Mouse (Mus musculus) heart, embryonic 14.5 days (tissue): ENCODE measurements around the gene Dmap1. TPM values are rescaled to one million over a fixed set of nuclear protein-coding genes. Genes with fewer than 3 reads are reported as not detected.
A peak's percentile ranks its signal among the peaks of the same experiment; 100 is the strongest.

Experiments
- ATAC-seq: fragments of 200-750 bp; cut with Nextera tagmentation; 2 replicates; pipeline ENCODE4 v1.8.0; 2017; ENCODE audit warnings: low read depth, moderate TSS enrichment; ENCODE audit not compliant: insufficient number of reproducible peaks, insufficient read depth, low FRiP score
- H3K27ac ChIP-seq, 2 experiments: fragments of 200-500 bp in 1 of 2; fragments of 300-500 bp in 1 of 2; sonication (generic) in 1 of 2; replicated peaks in 1 of 2; 2 replicates each; pipeline ENCODE4 v1.5.1; 2012 to 2014; ENCODE audit warnings: low read depth in 2 of 2, low read length in 2 of 2, control low read depth in 1 of 2, mild to moderate bottlenecking in 1 of 2, mixed read lengths in 1 of 2; ENCODE audit not compliant: control insufficient read depth in 1 of 2, insufficient read depth in 1 of 2
- H3K27me3 ChIP-seq: fragments of 300-500 bp; sonication (generic); 2 replicates; pipeline ENCODE4 v1.6.1; 2014; ENCODE audit warnings: mild to moderate bottlenecking, low read length, control low read depth; ENCODE audit not compliant: control insufficient read depth, insufficient read depth
- H3K36me3 ChIP-seq: fragments of 300-500 bp; sonication (generic); 2 replicates; pipeline ENCODE4 v1.6.1; 2014; ENCODE audit warnings: mild to moderate bottlenecking, control low read depth, low read length, mixed read lengths; ENCODE audit not compliant: control insufficient read depth, insufficient read depth
- H3K4me1 ChIP-seq, 2 experiments: fragments of 200-500 bp in 1 of 2; fragments of 300-500 bp in 1 of 2; sonication (generic) in 1 of 2; 2 replicates each; pipeline ENCODE4 v1.6.1; 2012 to 2014; ENCODE audit warnings: low read length in 2 of 2, control low read depth in 1 of 2, mixed read lengths in 1 of 2; ENCODE audit not compliant: control insufficient read depth in 2 of 2, insufficient read depth in 2 of 2
- H3K4me2 ChIP-seq: fragments of 300-500 bp; sonication (generic); 2 replicates; pipeline ENCODE4 v1.6.1; 2014; ENCODE audit warnings: mild to moderate bottlenecking, low read length
- H3K4me3 ChIP-seq, 2 experiments: fragments of 200-500 bp in 1 of 2; fragments of 300-500 bp in 1 of 2; sonication (generic) in 1 of 2; 2 replicates each; pipeline ENCODE4 v1.5.1; 2012 to 2014; ENCODE audit warnings: low read length in 2 of 2, mild to moderate bottlenecking in 2 of 2, control low read depth in 1 of 2, low read depth in 1 of 2, moderate library complexity in 1 of 2; ENCODE audit not compliant: control insufficient read depth in 1 of 2, insufficient read depth in 1 of 2
- H3K9ac ChIP-seq: fragments of 300-500 bp; sonication (generic); 2 replicates; pipeline ENCODE4 v1.6.1; 2014; ENCODE audit warnings: mild to moderate bottlenecking, low read length
- H3K9me3 ChIP-seq: fragments of 300-500 bp; sonication (generic); 2 replicates; pipeline ENCODE4 v1.6.1; 2016; ENCODE audit warnings: low read length, control low read depth; ENCODE audit not compliant: control insufficient read depth
- WGBS: fragments of 180-500 bp; shearing (Covaris S2); extraction: QIAGEN DNeasy Blood & Tissue Kit; methylation state at CpG from one replicate; pipeline ENCODE4 v1.1.7; 2014; 5-methylcytosine and 5-hydroxymethylcytosine counted together
- polyA plus RNA-seq: library from polyadenylated mRNA; unstranded; fragments of >200 nt; fragmentation: Nextera tagmentation; extraction: Ambion mirVana; gene quantifications from 2 replicates; pipeline ENCODE4 v1.2.1, GENCODE M21; 2014

The Dmap1 gene
- polyA plus RNA-seq, 1 experiment from 2014 or later = 46.4 TPM

- ATAC-seq = no peak
- Histone ChIP-seq H3K4me2 (no peak overlapping the region), H3K36me3 (0 out of 2 replicates have a peak, but pooled peaks cover 14% of the 10 kb centered on the region), H3K27ac (no peak overlapping the region), H3K9ac (no peak overlapping the region), H3K9me3 (0 out of 2 replicates have a peak, but pooled peaks cover 2% of the 10 kb centered on the region), H3K4me1 (peaks cover 9 to 21% of the 10 kb centered on the region in 2 experiments), H3K27me3 (no peaks in the 10 kb centered on the region), H3K4me3 (no peak overlapping the region)
- 67% methylated on average over 5 of the region's 5 CpGs for WGBS
These were observed 48.5 kb downstream of the Dmap1 start for GRCm38 (mm10) chr4:117633527-117633926.

DNA sequence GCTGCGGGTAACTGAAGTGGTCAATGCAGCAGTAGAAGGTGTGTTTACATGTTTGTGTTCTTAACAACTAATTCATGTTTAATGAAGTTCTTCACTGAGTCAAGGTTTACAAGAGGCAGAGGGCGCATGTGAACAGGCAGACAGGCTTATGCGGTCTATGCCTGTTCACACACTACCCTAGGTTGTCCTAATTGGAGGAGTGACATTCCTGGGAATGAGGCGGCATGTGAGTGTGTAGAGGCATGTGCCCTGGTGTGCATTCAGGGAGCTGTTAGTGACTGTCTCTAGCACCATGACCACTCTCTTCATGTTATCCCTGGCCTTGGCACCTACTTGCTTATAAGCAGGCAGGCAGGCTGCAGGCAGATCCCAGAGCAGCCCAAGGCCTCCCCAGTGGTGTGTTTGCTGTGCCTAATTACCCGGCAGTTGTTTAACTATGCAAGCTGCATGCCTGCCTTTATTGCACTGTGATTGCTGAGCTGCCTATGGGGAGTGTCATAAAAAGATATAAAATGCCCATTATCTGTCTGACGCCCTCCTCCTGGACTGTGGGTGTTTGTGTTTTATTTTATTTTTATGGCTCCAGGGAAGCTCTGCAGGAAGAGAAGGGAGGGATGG, 51.9 kb downstream of the Dmap1 start:
- 66% methylated on average over 6 of the region's 6 CpGs for WGBS
- Histone ChIP-seq H3K27me3 (no peaks in the 10 kb centered on the region), H3K4me2 (no peak overlapping the region), H3K4me3 (no peak overlapping the region), H3K4me1 (peaks cover 3 to 15% of the 10 kb centered on the region in 2 experiments), H3K27ac (no peak overlapping the region), H3K36me3 (peaks cover 24% of the 10 kb centered on the region; the same call in 1 of the 2 replicates), H3K9me3 (0 out of 2 replicates have a peak, but pooled peaks cover 2% of the 10 kb centered on the region), H3K9ac (no peak overlapping the region)
- peak; percentile 31; the same call in 1 of the 2 replicates for ATAC-seq

- no peaks in the 10 kb centered on the region for H3K27me3 ChIP-seq
- H3K4me3 ChIP-seq = no peak overlapping the region
- H3K9me3 ChIP-seq = 0 out of 2 replicates have a peak, but pooled peaks cover 2% of the 10 kb centered on the region
- no peak overlapping the region for H3K4me2 ChIP-seq
- WGBS = 32% methylated on average over 1 of the region's 1 CpGs
- peaks cover 10 to 24% of the 10 kb centered on the region in 2 experiments for H3K4me1 ChIP-seq
- ATAC-seq = no peak
- H3K36me3 ChIP-seq = peaks cover 18% of the 10 kb centered on the region; the same call in 1 of the 2 replicates
- no peak overlapping the region for H3K9ac ChIP-seq
- no peak overlapping the region for H3K27ac ChIP-seq
These were observed 53.6 kb downstream of the Dmap1 start for GRCm38 (mm10) chr4:117628464-117628863.

Other genes starting within 250 kb of the Dmap1 start
- 31.5 and 36.4 TPM in 2 replicates for gene Rnf220, start 185.2 kb downstream of the Dmap1 start, polyA plus RNA-seq
- 128 and 130 TPM in 2 replicates for gene Eri3, start 131.9 kb downstream of the Dmap1 start, polyA plus RNA-seq
- gene Gm12845, start 42.1 kb upstream of the Dmap1 start, polyA plus RNA-seq = not detected in 2 replicates
- not detected in 2 replicates for gene Klf17, start 83.4 kb upstream of the Dmap1 start, polyA plus RNA-seq
- gene Slc6a9, start 152.2 kb upstream of the Dmap1 start, polyA plus RNA-seq = 3.6 and 5.9 TPM in 2 replicates
- gene Ccdc24, start 190.3 kb upstream of the Dmap1 start, polyA plus RNA-seq = 0.49 and 0.70 TPM in 2 replicates
- gene B4galt2, start 201.2 kb upstream of the Dmap1 start, polyA plus RNA-seq = 13.8 and 18.2 TPM in 2 replicates
- gene Atp6v0b, start 205.1 kb upstream of the Dmap1 start, polyA plus RNA-seq = 222 and 250 TPM in 2 replicates
- gene Dph2, start 209.8 kb upstream of the Dmap1 start, polyA plus RNA-seq = 10.4 and 10.6 TPM in 2 replicates
- 35.5 and 36.4 TPM in 2 replicates for gene Ipo13, start 232.7 kb upstream of the Dmap1 start, polyA plus RNA-seq
- 0.81 and 0.85 TPM in 2 replicates for gene Artn, start 247.5 kb upstream of the Dmap1 start, polyA plus RNA-seq